Mouse (Mus musculus): ENCODE measurements around the gene Wee2. TPM values are rescaled to one million over a fixed set of nuclear protein-coding genes. Genes with fewer than 3 reads are reported as not detected.

Wee2 gene
- polyA plus RNA-seq, 1 experiment: 0.14 TPM

GRCm38 (mm10) chr6:40436047-40436483 lies 2.8 kb upstream of the Wee2 start, which contains the start of gene E330009J07Rik:
Gene E330009J07Rik, minus strand, starts transcription at chr6:40436135.
- DNase-seq (ENCODE audit: low read depth): peak; percentile 87
- no peak for TF ChIP-seq CTCF (IDR thresholded peaks at IDR 0.05; ENCODE audit: borderline replicate concordance, extremely low read depth, insufficient read depth, insufficient read length)
- peak; percentile 95 for TF ChIP-seq POLR2A (IDR thresholded peaks at IDR 0.05; ENCODE audit: borderline replicate concordance, extremely low read depth, insufficient read depth, insufficient read length, poor library complexity, severe bottlenecking)

- DNase-seq (ENCODE audit: low read depth): peak; percentile 19
- TF ChIP-seq CTCF (IDR thresholded peaks at IDR 0.05; ENCODE audit: borderline replicate concordance, extremely low read depth, insufficient read depth, insufficient read length) (no peak), POLR2A (IDR thresholded peaks at IDR 0.05; ENCODE audit: borderline replicate concordance, extremely low read depth, insufficient read depth, insufficient read length, poor library complexity, severe bottlenecking) (no peak)
Observed at GRCm38 (mm10) chr6:40439731-40440130, 843 bp downstream of the Wee2 start.

- TF ChIP-seq POLR2A (IDR thresholded peaks at IDR 0.05; ENCODE audit: borderline replicate concordance, extremely low read depth, insufficient read depth, insufficient read length, poor library complexity, severe bottlenecking) (no peak), CTCF (IDR thresholded peaks at IDR 0.05; ENCODE audit: borderline replicate concordance, extremely low read depth, insufficient read depth, insufficient read length) (no peak)
- peak; percentile 82 for DNase-seq (ENCODE audit: low read depth)
Observed at GRCm38 (mm10) chr6:40441276-40441675, 2.4 kb downstream of the Wee2 start.

- DNase-seq (ENCODE audit: low read depth): no peak
- TF ChIP-seq CTCF (IDR thresholded peaks at IDR 0.05; ENCODE audit: borderline replicate concordance, extremely low read depth, insufficient read depth, insufficient read length) (peak; percentile 12; the same call in 1 of the 2 replicates), POLR2A (IDR thresholded peaks at IDR 0.05; ENCODE audit: borderline replicate concordance, extremely low read depth, insufficient read depth, insufficient read length, poor library complexity, severe bottlenecking) (no peak)
Observed at GRCm38 (mm10) chr6:40441755-40442154, 2.9 kb downstream of the Wee2 start.

GRCm38 (mm10) chr6:40443281-40443928 lies 4.5 kb downstream of the Wee2 start:
- no peak for TF ChIP-seq POLR2A (IDR thresholded peaks at IDR 0.05; ENCODE audit: borderline replicate concordance, extremely low read depth, insufficient read depth, insufficient read length, poor library complexity, severe bottlenecking)
- no peak for TF ChIP-seq CTCF (IDR thresholded peaks at IDR 0.05; ENCODE audit: borderline replicate concordance, extremely low read depth, insufficient read depth, insufficient read length)
- peak; percentile 54 for DNase-seq (ENCODE audit: low read depth)

GRCm38 (mm10) chr6:40448626-40449025 lies 9.7 kb downstream of the Wee2 start:
- no peak for DNase-seq (ENCODE audit: low read depth)
- TF ChIP-seq CTCF (IDR thresholded peaks at IDR 0.05; ENCODE audit: borderline replicate concordance, extremely low read depth, insufficient read depth, insufficient read length) (no peak), POLR2A (IDR thresholded peaks at IDR 0.05; ENCODE audit: borderline replicate concordance, extremely low read depth, insufficient read depth, insufficient read length, poor library complexity, severe bottlenecking) (no peak)

GRCm38 (mm10) chr6:40454436-40455041 lies 15.7 kb downstream of the Wee2 start:
- DNase-seq (ENCODE audit: low read depth): no peak
- TF ChIP-seq POLR2A (IDR thresholded peaks at IDR 0.05; ENCODE audit: borderline replicate concordance, extremely low read depth, insufficient read depth, insufficient read length, poor library complexity, severe bottlenecking): no peak
- TF ChIP-seq CTCF (IDR thresholded peaks at IDR 0.05; ENCODE audit: borderline replicate concordance, extremely low read depth, insufficient read depth, insufficient read length): peak; percentile 51; the same call in 1 of the 2 replicates

- TF ChIP-seq POLR2A (IDR thresholded peaks at IDR 0.05; ENCODE audit: borderline replicate concordance, extremely low read depth, insufficient read depth, insufficient read length, poor library complexity, severe bottlenecking): no peak
- TF ChIP-seq CTCF (IDR thresholded peaks at IDR 0.05; ENCODE audit: borderline replicate concordance, extremely low read depth, insufficient read depth, insufficient read length): peak; percentile 38; the same call in 1 of the 2 replicates
- DNase-seq (ENCODE audit: low read depth): no peak
Observed at GRCm38 (mm10) chr6:40465710-40466109, 26.8 kb downstream of the Wee2 start.

- peak; percentile 99 for DNase-seq (ENCODE audit: low read depth)
- TF ChIP-seq CTCF (IDR thresholded peaks at IDR 0.05; ENCODE audit: borderline replicate concordance, extremely low read depth, insufficient read depth, insufficient read length) (no peak), POLR2A (IDR thresholded peaks at IDR 0.05; ENCODE audit: borderline replicate concordance, extremely low read depth, insufficient read depth, insufficient read length, poor library complexity, severe bottlenecking) (peak; percentile 96)
Observed at GRCm38 (mm10) chr6:40470916-40471719, 32.2 kb downstream of the Wee2 start, which contains the start of gene Ssbp1. Gene Ssbp1, plus strand, starts transcription at chr6:40471352.

GRCm38 (mm10) chr6:40471720-40472010 lies 32.8 kb downstream of the Wee2 start:
- DNase-seq (ENCODE audit: low read depth): no peak
- no peak for TF ChIP-seq CTCF (IDR thresholded peaks at IDR 0.05; ENCODE audit: borderline replicate concordance, extremely low read depth, insufficient read depth, insufficient read length)
- TF ChIP-seq POLR2A (IDR thresholded peaks at IDR 0.05; ENCODE audit: borderline replicate concordance, extremely low read depth, insufficient read depth, insufficient read length, poor library complexity, severe bottlenecking): no peak

GRCm38 (mm10) chr6:40476132-40476531 lies 37.2 kb downstream of the Wee2 start:
- TF ChIP-seq CTCF (IDR thresholded peaks at IDR 0.05; ENCODE audit: borderline replicate concordance, extremely low read depth, insufficient read depth, insufficient read length) (no peak), POLR2A (IDR thresholded peaks at IDR 0.05; ENCODE audit: borderline replicate concordance, extremely low read depth, insufficient read depth, insufficient read length, poor library complexity, severe bottlenecking) (no peak)
- DNase-seq (ENCODE audit: low read depth): no peak
